Mouse (Mus musculus) myocyte (in vitro differentiated cells): ENCODE data around the gene Scn5a.

Experiments used
- CEBPB ChIP-seq: IDR thresholded peaks from 2 replicates; pipeline ENCODE4 v1.6.1; 2011; ENCODE audit warnings: mild to moderate bottlenecking, moderate library complexity; ENCODE audit not compliant: poor library complexity, insufficient read depth, severe bottlenecking
- E2F4 ChIP-seq: IDR thresholded peaks from one replicate; pipeline ENCODE4 v1.6.1; 2011; ENCODE audit warnings: mild to moderate bottlenecking, control low read depth, moderate library complexity; ENCODE audit not compliant: insufficient read depth
- MYOD1 ChIP-seq, 3 experiments: IDR thresholded peaks; one replicate each; pipeline ENCODE4 v1.6.1; 2011; ENCODE audit warnings: control low read depth in 2 of 3, low read depth in 2 of 3, mild to moderate bottlenecking in 2 of 3, moderate library complexity in 1 of 3; ENCODE audit not compliant: insufficient read length in 2 of 3, control insufficient read depth in 1 of 3
- MYOG ChIP-seq, 3 experiments: IDR thresholded peaks; one replicate each; pipeline ENCODE4 v1.6.1; 2011; ENCODE audit warnings: control low read depth in 2 of 3, low read depth in 2 of 3, mild to moderate bottlenecking in 2 of 3; ENCODE audit not compliant: insufficient read length in 2 of 3, control insufficient read depth in 1 of 3, insufficient read depth in 1 of 3
- POLR2A ChIP-seq: IDR thresholded peaks from one replicate; pipeline ENCODE4 v1.6.1; 2011; ENCODE audit warnings: low read depth, mild to moderate bottlenecking, control low read depth, moderate library complexity; ENCODE audit not compliant: insufficient read length
- POLR2AphosphoS2 ChIP-seq: IDR thresholded peaks from one replicate; pipeline ENCODE4 v1.6.1; 2011; ENCODE audit warnings: low read depth, control low read depth; ENCODE audit not compliant: insufficient read length
- TCF12 ChIP-seq: IDR thresholded peaks from one replicate; pipeline ENCODE4 v1.6.1; 2011; ENCODE audit warnings: mild to moderate bottlenecking, control low read depth; ENCODE audit not compliant: poor library complexity, insufficient read depth, severe bottlenecking
- USF1 ChIP-seq: IDR thresholded peaks from one replicate; pipeline ENCODE4 v1.6.1; 2011; ENCODE audit warnings: low read depth, mild to moderate bottlenecking, control low read depth, moderate library complexity

GRCm38 (mm10) chr9:119457122-119457521 is 121.7 kb downstream of the Scn5a start:
- TF ChIP-seq POLR2A (no peak), USF1 (no peak), POLR2AphosphoS2 (no peak), TCF12 (no peak), MYOD1 (IDR thresholded peaks at IDR 0.05; ENCODE audit: control insufficient read depth in 1 of 3, insufficient read length in 2 of 3, low read depth in 2 of 3) (no peak), CEBPB (no peak), E2F4 (no peak), MYOG (IDR thresholded peaks at IDR 0.05; ENCODE audit: control insufficient read depth in 1 of 3, insufficient read depth in 1 of 3, insufficient read length in 2 of 3, low read depth in 2 of 3) (no peak)
